In genomic region chr5:34659686-34660590, GRCm38 (mm10) we compare ENCODE assay signal across 8 mouse cellular contexts. TPM values are rescaled to one million over a fixed set of nuclear protein-coding genes. Genes with fewer than 3 reads are reported as not detected.
DNase-seq lines count a peak whose midpoint lies in the region; ATAC-seq and TF ChIP-seq lines count a peak whose summit lies in the region.

TSS of gene Nop14 (minus strand) at chr5:34660148.
TSS of gene Grk4 (plus strand) at chr5:34660379.

- peaks cover 25% of the 10 kb centered on the region for H3K4me1 ChIP-seq in E14TG2a.4 (replicated peaks; ENCODE audit: low read depth, low read length)
- peaks cover 8% of the 10 kb centered on the region for H3K4me1 ChIP-seq in forebrain, embryonic 12.5 days
- H3K4me1 ChIP-seq in heart, postnatal 0 days (ENCODE audit: control insufficient read depth, insufficient read depth) = peaks cover 9% of the 10 kb centered on the region; the same call in 1 of the 2 replicates
- H3K4me1 ChIP-seq in liver, embryonic 16.5 days (ENCODE audit: control insufficient read depth, low read depth, low read length) = peaks cover 12% of the 10 kb centered on the region
- H3K4me1 ChIP-seq in neural tube, embryonic 13.5 days (replicated peaks) = peaks cover 17% of the 10 kb centered on the region
- H3K4me1 ChIP-seq in testis, adult 2 months (ENCODE audit: control insufficient read depth, insufficient read depth, low read length) = no peaks in the 10 kb centered on the region; the same call in 1 of the 2 replicates

- peak; percentile 100 for ATAC-seq in forebrain, embryonic 12.5 days (ENCODE audit: low FRiP score)
- ATAC-seq in heart, postnatal 0 days (ENCODE audit: insufficient read depth, low read depth) = peak; percentile 99
- peak; percentile 99 for ATAC-seq in liver, embryonic 16.5 days (ENCODE audit: low read depth)
- peak; percentile 100 for ATAC-seq in neural tube, embryonic 13.5 days (ENCODE audit: low read depth)

- peaks cover 26% of the 10 kb centered on the region for H3K27me3 ChIP-seq in E14TG2a.4 (ENCODE audit: insufficient read depth, low read length)
- H3K27me3 ChIP-seq in forebrain, embryonic 12.5 days = no peaks in the 10 kb centered on the region
- H3K27me3 ChIP-seq in heart, postnatal 0 days (ENCODE audit: control insufficient read depth, insufficient read depth, low read length) = no peaks in the 10 kb centered on the region
- H3K27me3 ChIP-seq in liver, embryonic 16.5 days (ENCODE audit: control insufficient read depth, insufficient read depth, low read depth, low read length) = no peaks in the 10 kb centered on the region
- no peaks in the 10 kb centered on the region for H3K27me3 ChIP-seq in neural tube, embryonic 13.5 days
- H3K27me3 ChIP-seq in testis, adult 2 months (ENCODE audit: control insufficient read depth, insufficient read depth, low read length) = no peaks in the 10 kb centered on the region

- H3K4me3 ChIP-seq in E14TG2a.4 (replicated peaks; ENCODE audit: low read length) = peak within 1 kb of the TSS; percentile 97
- H3K4me3 ChIP-seq in forebrain, embryonic 12.5 days (replicated peaks) = peak within 1 kb of the TSS; percentile 63
- peak within 1 kb of the TSS; percentile 74 for H3K4me3 ChIP-seq in heart, postnatal 0 days (ENCODE audit: low read depth, low read length)
- H3K4me3 ChIP-seq in liver, embryonic 16.5 days (ENCODE audit: low read depth, low read length) = peak within 1 kb of the TSS; percentile 87
- peak within 1 kb of the TSS; percentile 66 for H3K4me3 ChIP-seq in neural tube, embryonic 13.5 days
- peak within 1 kb of the TSS; percentile 91 for H3K4me3 ChIP-seq in testis, adult 2 months (ENCODE audit: control insufficient read depth, low read depth, low read length)

- peak; percentile 59 for TF ChIP-seq CTCF in E14TG2a.4 (conservative IDR thresholded peaks at IDR 0.05; ENCODE audit: low read length)
- peak; percentile 88 for TF ChIP-seq CTCF in heart, postnatal 0 days (IDR thresholded peaks at IDR 0.05; ENCODE audit: low read depth)
- peak; percentile 54 for TF ChIP-seq CTCF in testis, adult 2 months (IDR thresholded peaks at IDR 0.05; ENCODE audit: control insufficient read depth, insufficient read depth, insufficient replicate concordance, low read depth, low read length)

- under 1% methylated on average over 60 of the region's 60 CpGs for WGBS in forebrain, embryonic 12.5 days
- WGBS in heart, postnatal 0 days = under 1% methylated on average over 60 of the region's 60 CpGs
- under 1% methylated on average over 58 of the region's 60 CpGs for WGBS in liver, embryonic 16.5 days (ENCODE audit: insufficient replicate concordance)
- WGBS in neural tube, embryonic 13.5 days = under 1% methylated on average over 60 of the region's 60 CpGs

- H3K27ac ChIP-seq in forebrain, embryonic 12.5 days = peak within 1 kb of the TSS; percentile 90
- H3K27ac ChIP-seq in heart, postnatal 0 days (ENCODE audit: low read depth) = peak within 1 kb of the TSS; percentile 94
- H3K27ac ChIP-seq in liver, embryonic 16.5 days (ENCODE audit: low read length) = peak within 1 kb of the TSS; percentile 96
- peak within 1 kb of the TSS; percentile 85 for H3K27ac ChIP-seq in neural tube, embryonic 13.5 days (replicated peaks)
- H3K27ac ChIP-seq in testis, adult 2 months (ENCODE audit: control insufficient read depth, insufficient read depth, low read depth, low read length) = peak within 1 kb of the TSS; percentile 91

- peaks cover 30% of the 10 kb centered on the region for H3K36me3 ChIP-seq in E14TG2a.4 (ENCODE audit: insufficient read depth, low read length)
- peaks cover 21% of the 10 kb centered on the region for H3K36me3 ChIP-seq in forebrain, embryonic 12.5 days (replicated peaks)
- H3K36me3 ChIP-seq in heart, postnatal 0 days (replicated peaks; ENCODE audit: control insufficient read depth, insufficient read depth, low read length) = peaks cover 24% of the 10 kb centered on the region
- H3K36me3 ChIP-seq in liver, embryonic 16.5 days (ENCODE audit: control insufficient read depth, insufficient read depth) = peaks cover 5% of the 10 kb centered on the region
- H3K36me3 ChIP-seq in neural tube, embryonic 13.5 days = peaks cover 23% of the 10 kb centered on the region
- H3K36me3 ChIP-seq in testis, adult 2 months (ENCODE audit: control insufficient read depth, insufficient read depth, low read length) = no peaks in the 10 kb centered on the region; the same call in 1 of the 2 replicates

- H3K9me3 ChIP-seq in E14TG2a.4 (ENCODE audit: low read length) = no peaks in the 10 kb centered on the region
- H3K9me3 ChIP-seq in forebrain, embryonic 12.5 days = no peaks in the 10 kb centered on the region
- H3K9me3 ChIP-seq in heart, postnatal 0 days (replicated peaks; ENCODE audit: control insufficient read depth, low read length) = no peaks in the 10 kb centered on the region
- no peaks in the 10 kb centered on the region for H3K9me3 ChIP-seq in liver, embryonic 16.5 days (replicated peaks; ENCODE audit: control insufficient read depth, low read length)
- H3K9me3 ChIP-seq in neural tube, embryonic 13.5 days = no peaks in the 10 kb centered on the region

- TF ChIP-seq EP300 in heart, postnatal 0 days (IDR thresholded peaks at IDR 0.05; ENCODE audit: low read depth) = peak; percentile 85; the same call in 1 of the 2 replicates

- peak within 1 kb of the TSS; percentile 70 for H3K4me2 ChIP-seq in forebrain, embryonic 12.5 days
- H3K4me2 ChIP-seq in heart, postnatal 0 days (ENCODE audit: low read depth, low read length) = peak within 1 kb of the TSS; percentile 77
- peak within 1 kb of the TSS; percentile 92 for H3K4me2 ChIP-seq in liver, embryonic 16.5 days (ENCODE audit: low read depth, low read length)
- H3K4me2 ChIP-seq in neural tube, embryonic 13.5 days = peak within 1 kb of the TSS; percentile 68

- TF ChIP-seq POLR2A in testis, adult 2 months (IDR thresholded peaks at IDR 0.05; ENCODE audit: control insufficient read depth, low read depth, low read length) = peak; percentile 97

- H3K9ac ChIP-seq in forebrain, embryonic 12.5 days = peak within 1 kb of the TSS; percentile 60
- H3K9ac ChIP-seq in heart, postnatal 0 days (replicated peaks; ENCODE audit: low read depth, low read length) = peak within 1 kb of the TSS; percentile 62
- peak within 1 kb of the TSS; percentile 87 for H3K9ac ChIP-seq in liver, embryonic 16.5 days (ENCODE audit: low read depth, low read length)
- peak within 1 kb of the TSS; percentile 72 for H3K9ac ChIP-seq in neural tube, embryonic 13.5 days

- DNase-seq in c-Kit-positive CD71-positive TER-119-positive erythroid progenitor cells, embryonic 14.5 days (ENCODE audit: low spot score) = peak; percentile 100
- DNase-seq in heart, postnatal 0 days (ENCODE audit: low spot score) = peak; percentile 99
- peak; percentile 98 to 99 for DNase-seq in kidney, postnatal 4 days

RNA-seq across cellular contexts. Expression of gene Nop14, which starts in this region (rescaled TPM):
- polyA plus RNA-seq in forebrain, embryonic 12.5 days (2016; fragmentation: Nextera tagmentation; extraction: Ambion mirVana) = 26.7 and 29.7 TPM in 2 replicates
- 1.2 and 66.6 TPM in 2 replicates for total RNA-seq in heart, postnatal 0 days (2014; rRNA removed; ENCODE audit: low replicate concordance)
- polyA plus RNA-seq in heart, postnatal 0 days (2015; fragmentation: Nextera tagmentation; extraction: Ambion mirVana) = 10.6 and 11.1 TPM in 2 replicates
- 9.3 and 10.1 TPM in 2 replicates for polyA plus RNA-seq in liver, embryonic 16.5 days (2015; fragmentation: Nextera tagmentation; extraction: Ambion mirVana)
- 21.7 and 22.8 TPM in 2 replicates for polyA plus RNA-seq in neural tube, embryonic 13.5 days (2015; fragmentation: Nextera tagmentation; extraction: Ambion mirVana)
- polyA plus RNA-seq in testis, adult 2 months (2012; rRNA removed) = 51.4 and 71.3 TPM in 2 replicates

RNA-seq across cellular contexts. Expression of gene Grk4, which starts in this region (rescaled TPM):
- polyA plus RNA-seq in forebrain, embryonic 12.5 days (2016; fragmentation: Nextera tagmentation; extraction: Ambion mirVana) = 1.1 and 1.7 TPM in 2 replicates
- total RNA-seq in heart, postnatal 0 days (2014; rRNA removed; ENCODE audit: low replicate concordance) = 2.0 TPM in 1 of 2 replicates, not detected in the other
- polyA plus RNA-seq in heart, postnatal 0 days (2015; fragmentation: Nextera tagmentation; extraction: Ambion mirVana) = 1.4 and 2.7 TPM in 2 replicates
- 0.79 and 0.91 TPM in 2 replicates for polyA plus RNA-seq in liver, embryonic 16.5 days (2015; fragmentation: Nextera tagmentation; extraction: Ambion mirVana)
- polyA plus RNA-seq in neural tube, embryonic 13.5 days (2015; fragmentation: Nextera tagmentation; extraction: Ambion mirVana) = 1.6 and 2.5 TPM in 2 replicates
- polyA plus RNA-seq in testis, adult 2 months (2012; rRNA removed) = 40.0 and 42.0 TPM in 2 replicates

Comparison
In these comparisons a context has a peak if more than half of its experiments do, and no peak if none do; other contexts are left out.
1. Peak in every context shown above with its lines: DNase-seq, ATAC-seq, H3K4me3 ChIP-seq and H3K27ac ChIP-seq.
2. RNA of gene Grk4 (polyA plus RNA-seq): 40.0 to 42.0 TPM in testis, adult 2 months; 1.6 to 2.5 TPM in neural tube, embryonic 13.5 days, 1.1 to 1.7 TPM in forebrain, embryonic 12.5 days, 1.4 to 2.7 TPM in heart, postnatal 0 days and 0.79 to 0.91 TPM in liver, embryonic 16.5 days; every median in the first group is over 10 times any median in the second.